Mouse (Mus musculus): Measurements from ENCODE around the gene Dtx2. TPM values are rescaled to one million over a fixed set of nuclear protein-coding genes. Genes with fewer than 3 reads are reported as not detected.

The Dtx2 gene
- polyA plus RNA-seq, 1 experiment from 2014 or later: 26.6 TPM

DNA sequence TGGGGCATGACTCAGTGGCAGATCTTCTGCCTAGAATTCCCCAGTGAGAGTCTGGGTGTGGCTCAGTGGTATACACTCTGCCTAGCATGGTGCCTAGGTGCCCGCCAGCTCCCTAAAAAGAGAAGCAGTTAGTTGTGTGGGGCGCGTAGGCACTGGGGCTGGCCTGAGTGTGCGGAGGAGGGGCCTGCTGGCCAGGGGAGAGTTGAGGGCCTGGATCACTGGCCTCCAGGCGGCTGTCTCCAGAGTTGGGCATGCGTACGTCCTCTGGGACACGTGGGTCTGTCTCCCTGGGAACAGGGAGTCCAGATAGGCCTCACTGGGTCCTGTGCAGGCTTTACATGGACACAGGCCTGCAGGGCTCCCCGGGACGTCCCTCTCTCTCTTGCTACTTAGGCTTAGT is 20.3 kb downstream of the Dtx2 start:
- Histone ChIP-seq H3K27ac (replicated peaks) (0 out of 2 replicates have a peak overlapping the region, but pooled peaks have one; percentile 68), H3K9ac (replicated peaks) (no peak overlapping the region), H3K27me3 (no peaks in the 10 kb centered on the region), H3K4me1 (peaks cover 26% of the 10 kb centered on the region), H3K36me3 (peaks cover 26% of the 10 kb centered on the region), H3K9me3 (no peaks in the 10 kb centered on the region), H3K4me3 (no peak overlapping the region), H3K4me2 (replicated peaks) (no peak overlapping the region)
- WGBS: 84% methylated on average over 10 of the region's 10 CpGs
- ATAC-seq (replicated peaks): no peak

DNA sequence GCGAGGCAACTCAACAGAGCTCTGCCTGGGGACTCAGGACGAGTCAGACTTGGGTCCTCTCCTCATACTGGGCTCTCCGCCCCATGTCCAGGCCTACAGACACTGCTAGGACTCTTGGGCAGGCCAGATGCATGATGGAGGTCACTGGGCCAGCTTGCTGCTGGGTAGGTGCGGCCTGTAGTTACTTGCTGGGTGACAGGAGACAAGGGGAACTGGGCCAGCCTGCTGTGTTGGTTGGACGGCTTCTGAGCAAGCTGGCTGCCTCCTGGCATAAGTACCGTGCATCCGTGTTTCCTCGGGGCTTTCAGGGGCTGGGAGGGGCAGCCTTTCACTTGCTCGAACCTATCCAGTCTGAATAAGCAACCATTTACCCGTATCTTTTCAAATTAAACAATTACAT is 21.0 kb downstream of the Dtx2 start:
- H3K27me3 ChIP-seq: no peaks in the 10 kb centered on the region
- WGBS: 59% methylated on average over 10 of the region's 10 CpGs
- H3K36me3 ChIP-seq: peaks cover 20% of the 10 kb centered on the region

DNA sequence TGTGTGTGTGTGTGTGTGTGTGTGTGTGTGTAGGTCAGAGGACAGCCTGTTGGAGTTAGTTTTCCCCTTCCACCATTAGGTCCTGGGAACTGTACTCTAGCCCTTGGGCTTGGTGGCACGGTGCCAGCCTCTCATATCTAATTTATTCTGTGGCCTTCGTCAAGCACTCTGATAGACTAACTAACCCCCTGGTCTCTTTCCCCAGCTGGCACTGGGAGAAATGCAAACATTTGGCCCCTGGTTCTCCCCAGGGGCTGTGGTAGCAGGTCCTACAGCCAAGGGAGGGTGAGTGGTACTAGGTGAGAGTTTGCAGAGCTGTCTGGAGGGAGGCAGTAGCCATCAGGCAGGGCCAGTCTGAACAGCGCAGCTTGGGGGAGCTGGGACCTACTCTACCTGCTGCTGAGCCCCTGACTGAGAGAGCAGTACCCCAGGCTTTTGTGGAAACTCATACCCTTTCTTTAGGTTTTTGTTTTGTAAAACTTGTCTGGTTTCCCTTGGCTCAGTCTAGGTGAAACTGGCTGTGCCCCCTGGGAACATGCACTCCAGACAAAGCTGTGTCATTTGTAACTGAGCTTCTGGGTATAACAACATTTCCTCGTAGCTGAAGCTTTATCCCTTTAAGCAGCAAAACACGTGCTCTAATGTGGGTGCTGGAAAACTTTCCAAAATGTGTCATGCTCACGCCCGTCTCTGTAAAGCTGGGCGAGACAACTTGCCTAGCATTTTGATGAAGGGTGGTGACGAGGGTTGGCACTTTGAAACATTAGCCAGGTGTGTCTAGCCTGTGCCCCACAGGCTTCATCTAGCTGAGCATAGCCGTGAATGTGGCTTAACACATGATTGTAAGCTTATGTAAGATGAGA is 21.6 kb downstream of the Dtx2 start:
- no peaks in the 10 kb centered on the region for H3K9me3 ChIP-seq
- H3K27ac ChIP-seq (replicated peaks): peak overlapping the region; percentile 68
- H3K4me3 ChIP-seq: no peak overlapping the region
- 41% methylated on average over 10 of the region's 10 CpGs for WGBS
- ATAC-seq (replicated peaks): no peak
- H3K4me1 ChIP-seq: peaks cover 26% of the 10 kb centered on the region
- H3K27me3 ChIP-seq: no peaks in the 10 kb centered on the region
- no peak overlapping the region for H3K9ac ChIP-seq (replicated peaks)
- peaks cover 17% of the 10 kb centered on the region for H3K36me3 ChIP-seq
- H3K4me2 ChIP-seq (replicated peaks): no peak overlapping the region

More for the DNA sequence above, 21.0 kb downstream of the Dtx2 start:
- Histone ChIP-seq H3K4me2 (replicated peaks) (no peak overlapping the region), H3K9me3 (no peaks in the 10 kb centered on the region), H3K4me3 (no peak overlapping the region), H3K4me1 (peaks cover 26% of the 10 kb centered on the region), H3K27ac (replicated peaks) (peak overlapping the region; percentile 68), H3K9ac (replicated peaks) (no peak overlapping the region)
- no peak for ATAC-seq (replicated peaks)

DNA sequence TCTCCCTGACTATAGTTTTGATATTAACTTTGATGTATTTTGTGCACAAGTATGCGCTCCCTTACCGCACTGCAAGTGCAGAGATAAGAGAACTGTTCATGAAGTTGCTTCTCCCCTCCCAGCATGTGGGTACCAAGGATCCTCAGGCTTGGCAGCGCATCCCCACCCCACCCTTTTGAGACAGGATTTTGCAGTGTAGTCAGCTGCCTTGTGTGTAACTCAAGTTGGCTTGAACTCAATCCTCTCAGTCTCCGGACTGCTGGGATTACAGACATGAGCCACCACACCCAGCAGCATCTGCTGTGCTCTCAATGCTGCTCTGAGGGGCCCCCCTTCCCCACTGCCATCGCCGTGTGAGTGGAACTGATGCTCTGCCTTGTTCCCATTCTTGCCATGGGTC is 22.7 kb downstream of the Dtx2 start:
- no peak for ATAC-seq (replicated peaks)
- H3K4me3 ChIP-seq: no peak overlapping the region
- peaks cover 26% of the 10 kb centered on the region for H3K4me1 ChIP-seq
- H3K9ac ChIP-seq (replicated peaks): no peak overlapping the region
- H3K36me3 ChIP-seq: peaks cover 7% of the 10 kb centered on the region
- no peaks in the 10 kb centered on the region for H3K27me3 ChIP-seq
- H3K9me3 ChIP-seq: no peaks in the 10 kb centered on the region
- no peak overlapping the region for H3K27ac ChIP-seq (replicated peaks)
- H3K4me2 ChIP-seq (replicated peaks): no peak overlapping the region
- 77% methylated on average over 6 of the region's 6 CpGs for WGBS

DNA sequence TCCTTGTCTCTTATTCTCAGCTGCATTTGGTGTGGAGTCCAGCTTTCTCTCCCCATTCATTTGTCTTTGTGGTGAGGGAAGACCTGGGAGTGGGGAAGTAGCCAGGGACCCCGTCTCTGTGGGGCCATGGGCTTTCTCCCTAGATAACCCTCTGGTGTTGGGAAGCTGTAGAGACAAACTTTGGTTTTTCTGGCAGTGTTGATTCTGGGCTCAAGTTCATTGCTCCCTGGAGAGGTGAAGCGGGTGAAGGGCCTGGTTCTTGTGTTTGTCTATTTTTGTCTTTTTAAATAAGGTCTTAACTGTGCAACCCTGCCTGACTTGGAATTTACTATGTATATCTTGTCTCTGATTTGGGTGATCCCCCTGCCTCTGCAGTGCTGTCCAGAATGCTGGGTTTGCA is 24.1 kb downstream of the Dtx2 start:
- Histone ChIP-seq H3K4me3 (no peak overlapping the region), H3K36me3 (no peaks in the 10 kb centered on the region), H3K9me3 (no peaks in the 10 kb centered on the region), H3K27me3 (no peaks in the 10 kb centered on the region), H3K27ac (replicated peaks) (no peak overlapping the region), H3K4me1 (peaks cover 26% of the 10 kb centered on the region), H3K4me2 (replicated peaks) (no peak overlapping the region), H3K9ac (replicated peaks) (no peak overlapping the region)
- ATAC-seq (replicated peaks): no peak
- 91% methylated on average over 2 of the region's 2 CpGs for WGBS

DNA sequence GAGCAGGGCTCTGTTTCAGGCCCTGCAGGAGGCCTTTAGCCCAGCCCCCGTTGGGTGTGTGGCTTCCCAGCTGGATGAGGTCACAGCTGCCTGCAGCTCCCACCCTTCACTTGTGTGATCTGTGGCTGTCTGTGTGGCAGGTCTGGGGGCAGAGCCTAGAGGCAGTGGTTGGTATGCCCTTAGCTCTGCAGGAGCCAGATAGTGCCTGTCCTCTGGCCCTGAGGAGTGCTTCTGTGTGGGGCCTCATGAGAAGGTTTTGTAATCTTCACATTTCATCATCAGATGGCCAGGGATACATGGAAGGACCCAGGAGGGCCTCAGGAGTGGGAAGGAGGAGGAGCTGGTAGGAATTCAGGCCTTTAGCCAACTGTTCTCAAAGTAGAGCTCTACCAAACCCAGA is 25.3 kb downstream of the Dtx2 start:
- ATAC-seq (replicated peaks): no peak
- Histone ChIP-seq H3K9me3 (no peaks in the 10 kb centered on the region), H3K4me2 (replicated peaks) (no peak overlapping the region), H3K4me1 (peaks cover 26% of the 10 kb centered on the region), H3K4me3 (no peak overlapping the region), H3K27me3 (no peaks in the 10 kb centered on the region), H3K27ac (replicated peaks) (no peak overlapping the region), H3K36me3 (no peaks in the 10 kb centered on the region), H3K9ac (replicated peaks) (no peak overlapping the region)
- WGBS: 33% methylated on average over 1 of the region's 1 CpGs

DNA sequence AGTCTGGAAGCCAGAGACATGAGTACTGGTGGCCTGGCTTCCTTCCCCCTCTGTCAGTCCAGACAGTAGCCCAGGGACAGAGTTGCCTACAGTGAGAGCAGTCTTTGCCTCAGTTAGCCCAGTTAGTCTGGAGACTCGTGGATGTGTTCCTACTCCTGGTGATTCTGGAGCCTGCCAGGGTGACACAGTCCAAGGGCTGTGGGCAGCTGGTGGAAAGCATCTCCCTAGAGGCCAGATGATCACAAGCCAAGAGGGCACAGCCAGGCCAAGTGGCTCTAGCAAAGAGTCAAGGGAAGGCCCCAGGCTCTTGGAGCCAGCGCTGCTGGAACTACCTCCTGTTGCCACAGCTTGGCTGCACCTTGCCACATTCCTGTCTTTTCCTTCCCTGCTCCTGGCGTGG is 31.1 kb downstream of the Dtx2 start:
- Histone ChIP-seq H3K9me3 (no peaks in the 10 kb centered on the region), H3K27ac (replicated peaks) (no peak overlapping the region), H3K4me3 (no peak overlapping the region), H3K4me1 (no peaks in the 10 kb centered on the region), H3K9ac (replicated peaks) (no peak overlapping the region), H3K36me3 (peaks cover 15% of the 10 kb centered on the region; the same call in 1 of the 2 replicates), H3K27me3 (no peaks in the 10 kb centered on the region), H3K4me2 (replicated peaks) (no peak overlapping the region)
- 89% methylated on average over 3 of the region's 3 CpGs for WGBS
- no peak for ATAC-seq (replicated peaks)

DNA sequence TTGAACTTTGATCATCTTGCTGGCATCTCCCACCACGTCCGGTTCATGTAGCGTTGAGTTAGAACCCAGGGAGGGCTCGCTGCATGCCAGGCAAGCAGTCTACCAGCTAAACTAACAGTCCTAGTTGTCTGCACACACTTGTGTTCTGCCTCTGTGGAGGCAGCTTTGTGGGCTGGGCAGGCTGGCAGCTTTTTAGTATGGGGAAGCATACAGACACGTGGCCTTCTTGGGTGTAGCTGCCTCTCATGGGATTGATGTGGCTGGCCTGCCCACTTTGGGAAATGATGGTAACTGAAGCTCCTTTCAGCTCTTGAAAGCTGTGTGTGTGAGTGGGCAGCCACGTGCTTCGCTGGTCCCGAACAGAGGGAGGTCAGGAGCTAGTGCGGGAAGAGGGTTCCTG is 32.3 kb downstream of the Dtx2 start:
- WGBS: 82% methylated on average over 9 of the region's 9 CpGs
- Histone ChIP-seq H3K4me2 (replicated peaks) (no peak overlapping the region), H3K4me3 (no peak overlapping the region), H3K36me3 (peaks cover 16% of the 10 kb centered on the region), H3K9ac (replicated peaks) (no peak overlapping the region), H3K27me3 (no peaks in the 10 kb centered on the region), H3K4me1 (no peaks in the 10 kb centered on the region), H3K9me3 (no peaks in the 10 kb centered on the region), H3K27ac (replicated peaks) (no peak overlapping the region)
- ATAC-seq (replicated peaks): no peak

DNA sequence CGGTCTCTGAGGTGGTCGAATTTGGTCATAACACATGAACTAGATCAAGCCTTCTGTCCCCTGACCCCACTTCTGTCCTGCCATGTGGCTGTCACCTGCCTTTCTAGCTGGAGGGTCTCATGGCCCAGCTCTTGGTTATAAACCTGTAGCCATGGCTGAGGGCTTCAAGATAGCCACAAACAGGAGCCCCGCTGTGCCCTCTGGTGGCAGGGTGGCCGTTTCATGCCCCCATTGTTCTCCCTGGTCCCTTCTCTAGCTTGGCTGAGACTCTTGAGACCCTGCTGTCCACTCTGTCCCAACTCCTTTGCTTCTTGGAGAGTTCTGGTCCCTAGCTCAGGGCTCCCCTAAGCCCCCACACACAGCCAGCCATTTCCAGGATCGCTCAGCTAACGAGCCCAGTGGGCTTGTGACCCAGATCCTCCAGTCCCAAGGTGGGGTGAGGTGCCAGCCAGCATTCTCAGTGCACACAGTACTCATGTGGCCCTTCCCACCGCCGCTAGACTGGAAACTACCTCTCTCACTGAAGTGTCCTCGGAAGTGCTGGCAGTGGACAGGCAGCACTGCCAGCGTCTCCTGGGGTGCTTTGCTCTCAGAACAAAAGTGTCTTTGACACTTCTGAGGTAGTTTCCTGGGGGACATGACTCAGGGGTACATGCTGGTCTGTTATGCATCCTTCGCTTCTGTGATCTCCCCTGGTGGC is 33.2 kb downstream of the Dtx2 start:
- no peak overlapping the region for H3K27ac ChIP-seq (replicated peaks)
- no peaks in the 10 kb centered on the region for H3K9me3 ChIP-seq
- H3K4me3 ChIP-seq: no peak overlapping the region
- H3K36me3 ChIP-seq: peaks cover 25% of the 10 kb centered on the region
- no peak overlapping the region for H3K4me2 ChIP-seq (replicated peaks)
- ATAC-seq (replicated peaks): no peak
- WGBS: 74% methylated on average over 11 of the region's 11 CpGs
- H3K4me1 ChIP-seq: no peaks in the 10 kb centered on the region
- H3K27me3 ChIP-seq: no peaks in the 10 kb centered on the region
- no peak overlapping the region for H3K9ac ChIP-seq (replicated peaks)

DNA sequence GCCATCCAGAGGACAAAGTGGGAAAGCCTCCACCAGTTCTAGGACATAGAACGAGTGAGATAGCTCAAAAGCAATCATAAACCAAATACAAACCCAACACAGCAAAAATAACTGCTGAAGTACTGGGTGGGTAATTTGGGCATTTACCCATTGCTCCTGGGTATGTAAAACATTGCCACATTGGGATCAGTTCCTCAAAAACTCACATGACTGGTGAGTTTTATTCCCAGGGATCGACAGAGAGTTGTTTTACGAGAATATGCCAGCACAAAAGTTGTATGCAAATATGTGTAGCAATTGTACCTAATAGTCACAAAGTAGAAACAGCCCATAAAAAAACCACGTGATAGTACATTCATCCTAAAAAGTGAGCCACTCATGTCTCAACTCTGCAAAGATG is 40.3 kb downstream of the Dtx2 start:
- no peak overlapping the region for H3K4me2 ChIP-seq (replicated peaks)
- no peak overlapping the region for H3K9ac ChIP-seq (replicated peaks)
- H3K27me3 ChIP-seq: no peaks in the 10 kb centered on the region
- peaks cover 15% of the 10 kb centered on the region for H3K36me3 ChIP-seq
- H3K4me1 ChIP-seq: no peaks in the 10 kb centered on the region
- WGBS: 80% methylated on average over 4 of the region's 4 CpGs
- ATAC-seq (replicated peaks): no peak
- no peaks in the 10 kb centered on the region for H3K9me3 ChIP-seq
- no peak overlapping the region for H3K27ac ChIP-seq (replicated peaks)
- no peak overlapping the region for H3K4me3 ChIP-seq

DNA sequence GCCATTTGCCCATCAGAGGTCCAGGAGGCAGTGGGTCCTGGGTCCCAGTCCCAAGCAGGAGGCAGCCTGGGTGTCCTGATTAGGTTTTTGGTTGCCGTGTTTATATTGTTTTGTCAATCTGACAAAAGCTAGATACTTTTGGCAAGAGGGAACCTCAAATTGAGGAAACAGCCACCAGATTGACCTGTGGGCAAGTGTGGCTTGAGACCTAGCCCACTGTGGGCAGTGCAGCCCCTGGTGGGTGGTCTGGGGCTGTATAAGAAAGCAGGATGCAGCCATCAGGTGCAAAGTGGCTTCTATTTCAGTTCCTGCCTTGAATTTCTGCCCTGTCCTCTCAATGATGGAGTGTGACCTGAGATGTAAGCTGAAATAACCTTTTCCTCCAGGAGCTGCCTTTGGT is 40.7 kb downstream of the Dtx2 start:
- Histone ChIP-seq H3K27me3 (no peaks in the 10 kb centered on the region), H3K36me3 (peaks cover 11% of the 10 kb centered on the region), H3K27ac (replicated peaks) (no peak overlapping the region), H3K4me3 (no peak overlapping the region), H3K9ac (replicated peaks) (no peak overlapping the region), H3K4me2 (replicated peaks) (no peak overlapping the region), H3K4me1 (no peaks in the 10 kb centered on the region), H3K9me3 (no peaks in the 10 kb centered on the region)
- WGBS: 76% methylated on average over 1 of the region's 1 CpGs
- ATAC-seq (replicated peaks): no peak

DNA sequence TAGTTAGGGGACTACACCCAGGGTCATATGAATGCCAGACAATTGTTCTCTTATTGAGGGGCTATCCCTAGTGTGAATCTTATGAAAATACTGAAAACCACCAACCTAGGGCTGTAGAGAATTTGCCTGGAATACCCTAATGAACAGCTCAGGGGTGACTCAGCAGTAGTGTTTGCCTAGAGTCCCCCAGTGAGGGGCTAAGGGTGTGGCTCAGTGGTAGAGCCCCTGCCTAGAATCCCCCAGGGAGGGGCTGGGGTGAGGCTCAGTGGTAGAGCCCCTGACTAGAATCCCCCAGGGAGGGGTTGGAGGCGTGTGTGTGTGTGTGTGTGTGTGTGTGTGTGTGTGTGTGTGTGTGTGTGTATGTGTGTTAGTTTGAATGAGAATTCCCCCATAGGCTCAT is 42.1 kb downstream of the Dtx2 start:
- Histone ChIP-seq H3K4me2 (replicated peaks) (no peak overlapping the region), H3K9me3 (no peaks in the 10 kb centered on the region), H3K4me3 (no peak overlapping the region), H3K36me3 (peaks cover 11% of the 10 kb centered on the region), H3K27ac (replicated peaks) (no peak overlapping the region), H3K4me1 (no peaks in the 10 kb centered on the region), H3K27me3 (no peaks in the 10 kb centered on the region), H3K9ac (replicated peaks) (no peak overlapping the region)
- WGBS: 80% methylated on average over 1 of the region's 1 CpGs
- no peak for ATAC-seq (replicated peaks)

All from forebrain, embryonic 15.5 days (tissue).